In genomic region chr13:77047179-77047931, GRCm38 (mm10) we compare ENCODE assay signal across 10 mouse cellular contexts.
DNase-seq lines count a peak whose midpoint lies in the region; ATAC-seq lines count a peak whose summit lies in the region.
"Had no signal": no experiment of that assay in that cellular context is flagged by ENCODE, and none has a peak within 500 bp of the region (broad histone marks: within the 10 kb centered on the region; RNA-seq: fewer than 3 reads in every experiment).

No protein-coding gene starts in this region.

- H3K27me3 ChIP-seq in hindbrain, embryonic 14.5 days (ENCODE audit: control insufficient read depth, insufficient read depth, low read length) = no peaks in the 10 kb centered on the region

- H3K27ac ChIP-seq in hindbrain, embryonic 14.5 days = no peak overlapping the region
- H3K27ac ChIP-seq: limb, embryonic 10.5 days had no signal

- ATAC-seq in frontal cortex, adult (ENCODE audit: low TSS enrichment) = peak; percentile 71
- ATAC-seq in hindbrain, embryonic 14.5 days (ENCODE audit: low FRiP score) = peak; percentile 71

- no peak overlapping the region for H3K4me2 ChIP-seq in hindbrain, embryonic 14.5 days (replicated peaks)

- no peaks in the 10 kb centered on the region; the same call in 1 of the 2 replicates for H3K4me1 ChIP-seq in hindbrain, embryonic 14.5 days (replicated peaks; ENCODE audit: control insufficient read depth, insufficient read depth, low read length)

- H3K9ac ChIP-seq in hindbrain, embryonic 14.5 days = no peak overlapping the region

- no peaks in the 10 kb centered on the region for H3K9me3 ChIP-seq in hindbrain, embryonic 14.5 days (ENCODE audit: control insufficient read depth, low read length)
- H3K9me3 ChIP-seq: limb, embryonic 10.5 days had no signal

- DNase-seq in frontal cortex, postnatal 10 days (ENCODE audit: low spot score in 2 of 2) = no peak
- peak; percentile 6 for DNase-seq in lung, postnatal 10 days
- DNase-seq in lung, postnatal 25 days (ENCODE audit: low spot score) = no peak
- no peak for DNase-seq in hindbrain, embryonic 14.5 days (ENCODE audit: low spot score)
- peak; percentile 51 to 72 for DNase-seq in right cerebral cortex, postnatal 10 days (ENCODE audit: low spot score in 2 of 2)
- no peak for DNase-seq in adipocyte (ENCODE audit: low spot score)
- DNase-seq in gastrocnemius, postnatal 25 days = no peak
- DNase-seq: spleen, adult 18-20 months had no signal

- WGBS in hindbrain, embryonic 14.5 days = 39% methylated on average over 6 of the region's 6 CpGs

- H3K4me3 ChIP-seq in hindbrain, embryonic 14.5 days (replicated peaks; ENCODE audit: low read length) = no peak overlapping the region
- H3K4me3 ChIP-seq: limb, embryonic 10.5 days had no signal

- no peaks in the 10 kb centered on the region for H3K36me3 ChIP-seq in hindbrain, embryonic 14.5 days (replicated peaks; ENCODE audit: control insufficient read depth, insufficient read depth)

Comparison
In these comparisons a context has a peak if more than half of its experiments do, and no peak if none do; other contexts are left out.
1. DNase-seq: peak in lung, postnatal 10 days (single experiment) and right cerebral cortex, postnatal 10 days (2 of 2); none in frontal cortex, postnatal 10 days (0 of 2), lung, postnatal 25 days (single experiment), hindbrain, embryonic 14.5 days (single experiment), adipocyte (single experiment) and gastrocnemius, postnatal 25 days (single experiment).